Mouse (Mus musculus): ENCODE measurements around the gene Ypel4. TPM values are rescaled to one million over a fixed set of nuclear protein-coding genes. Genes with fewer than 3 reads are reported as not detected.
A peak's percentile ranks its signal among the peaks of the same experiment; 100 is the strongest.

Ypel4 gene
- polyA plus RNA-seq, 1 experiment from 2014 or later = 11.2 TPM

DNA sequence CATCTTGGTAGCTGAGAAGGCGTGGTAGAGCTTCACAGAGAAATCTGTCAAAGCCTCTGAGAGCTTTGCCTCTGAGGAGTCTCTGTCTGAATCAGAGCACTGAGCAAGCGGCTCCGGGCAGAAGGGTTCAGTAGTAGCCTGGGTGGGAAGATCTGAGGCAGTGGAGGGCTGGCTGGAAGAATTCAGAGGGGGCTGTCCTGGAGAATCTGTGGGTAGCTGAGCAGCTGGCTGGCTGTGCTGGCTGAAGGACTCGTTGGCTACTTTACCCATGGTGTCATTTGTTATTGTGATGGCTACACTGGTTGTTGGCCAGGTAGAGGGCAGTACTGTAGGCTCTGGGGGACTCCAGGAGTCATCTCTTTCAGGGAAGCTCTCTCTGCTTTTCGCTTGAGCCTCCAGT, 39.3 kb downstream of the Ypel4 start:
- Histone ChIP-seq H3K4me3 (no peak overlapping the region), H3K36me3 (no peaks in the 10 kb centered on the region), H3K27ac (no peak overlapping the region), H3K9me3 (no peaks in the 10 kb centered on the region), H3K4me2 (replicated peaks) (no peak overlapping the region), H3K27me3 (no peaks in the 10 kb centered on the region), H3K4me1 (peaks cover 9% of the 10 kb centered on the region), H3K9ac (no peak overlapping the region)
- 74% methylated on average over 5 of the region's 5 CpGs for WGBS
- ATAC-seq (ENCODE audit: low FRiP score, low read depth) = no peak

DNA sequence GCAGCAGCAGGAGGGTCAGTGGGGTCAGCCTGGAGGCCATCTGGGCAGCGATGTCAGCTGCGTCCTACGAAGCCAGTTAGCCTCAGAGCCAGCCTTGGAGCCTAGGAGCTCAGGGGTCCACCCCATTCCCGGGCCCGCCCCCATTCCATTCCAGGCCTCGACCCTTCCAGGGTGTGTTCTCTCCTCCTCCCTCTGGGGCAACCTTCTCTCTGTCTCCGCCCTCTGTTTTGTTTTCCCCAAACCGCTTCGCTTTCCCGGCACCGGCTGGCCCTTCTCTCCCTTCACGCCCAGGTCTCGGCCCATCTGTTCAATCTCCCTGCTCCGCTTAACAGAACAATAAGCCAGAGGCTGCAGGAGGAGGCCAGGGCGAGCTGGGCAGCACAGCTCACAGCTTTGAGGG, 40.9 kb downstream of the Ypel4 start:
- H3K27ac ChIP-seq = 0 out of 2 replicates have a peak overlapping the region, but pooled peaks have one; percentile 22
- no peaks in the 10 kb centered on the region for H3K36me3 ChIP-seq
- ATAC-seq (ENCODE audit: low FRiP score, low read depth) = peak; percentile 91

DNA sequence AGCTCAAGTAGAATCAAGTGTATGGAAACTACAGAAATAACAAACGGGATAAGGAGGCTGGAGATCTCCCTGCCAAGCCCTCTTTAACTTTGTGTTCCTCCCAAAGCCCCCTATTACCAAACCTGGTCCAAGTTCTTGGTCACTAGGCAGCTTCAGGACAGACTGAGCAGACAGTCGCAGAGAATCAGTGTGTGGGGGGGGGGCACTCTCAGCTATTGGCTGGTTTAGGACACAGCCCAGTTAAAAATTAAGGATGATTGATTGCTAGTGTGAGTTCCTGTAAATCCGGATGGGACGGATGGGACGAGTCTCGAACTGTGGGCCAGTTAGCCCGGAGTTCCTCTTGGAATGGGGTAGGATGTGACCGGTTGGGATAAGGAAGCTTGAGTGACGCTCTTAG, 41.4 kb downstream of the Ypel4 start, which contains the start of gene Serping1:
TSS of gene Serping1 (minus strand) at position 204 of the 400 bp plus-strand sequence.
- Histone ChIP-seq H3K4me3 (peak within 1 kb of the TSS; percentile 40), H3K9ac (peak within 1 kb of the TSS; percentile 66), H3K36me3 (no peaks in the 10 kb centered on the region), H3K27ac (0 out of 2 replicates have a peak within 1 kb of the TSS, but pooled peaks have one; percentile 22), H3K4me2 (replicated peaks) (peak within 1 kb of the TSS; percentile 70), H3K27me3 (no peaks in the 10 kb centered on the region), H3K9me3 (no peaks in the 10 kb centered on the region), H3K4me1 (peaks cover 9% of the 10 kb centered on the region)
- ATAC-seq (ENCODE audit: low FRiP score, low read depth) = 0 out of 2 replicates have a peak, but pooled peaks have one; percentile 54
- 72% methylated on average over 9 of the region's 9 CpGs for WGBS

More for the DNA sequence above, 40.9 kb downstream of the Ypel4 start:
- H3K4me3 ChIP-seq = peak overlapping the region; percentile 40
- under 1% methylated on average over 15 of the region's 15 CpGs for WGBS
- H3K4me2 ChIP-seq (replicated peaks) = peak overlapping the region; percentile 70
- no peaks in the 10 kb centered on the region for H3K27me3 ChIP-seq
- peaks cover 9% of the 10 kb centered on the region for H3K4me1 ChIP-seq
- H3K9ac ChIP-seq = peak overlapping the region; percentile 66
- no peaks in the 10 kb centered on the region for H3K9me3 ChIP-seq

DNA sequence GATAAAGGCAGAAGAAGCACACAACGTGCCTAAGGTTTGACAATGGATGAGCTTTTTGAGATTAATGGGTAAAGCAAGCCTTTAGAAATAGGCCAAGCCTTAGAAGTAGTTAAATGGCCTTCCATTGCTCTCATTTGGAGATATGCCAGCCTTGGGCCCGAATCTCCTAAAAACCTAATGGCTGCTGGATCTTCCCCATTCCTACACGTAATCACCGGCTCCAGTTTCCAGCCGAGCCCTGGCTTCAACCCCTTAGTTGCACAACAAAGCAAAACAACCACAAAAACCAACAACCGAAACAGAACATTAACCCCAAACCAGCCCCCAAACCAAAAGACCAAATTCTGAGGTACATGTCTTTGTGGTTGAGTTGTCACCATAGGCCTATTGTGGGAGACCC, 41.8 kb downstream of the Ypel4 start:
- Histone ChIP-seq H3K4me1 (peaks cover 9% of the 10 kb centered on the region), H3K9me3 (no peaks in the 10 kb centered on the region), H3K4me3 (no peak overlapping the region), H3K36me3 (no peaks in the 10 kb centered on the region), H3K27me3 (no peaks in the 10 kb centered on the region), H3K9ac (no peak overlapping the region), H3K4me2 (replicated peaks) (no peak overlapping the region), H3K27ac (no peak overlapping the region)
- no peak for ATAC-seq (ENCODE audit: low FRiP score, low read depth)
- WGBS = 87% methylated on average over 6 of the region's 6 CpGs

DNA sequence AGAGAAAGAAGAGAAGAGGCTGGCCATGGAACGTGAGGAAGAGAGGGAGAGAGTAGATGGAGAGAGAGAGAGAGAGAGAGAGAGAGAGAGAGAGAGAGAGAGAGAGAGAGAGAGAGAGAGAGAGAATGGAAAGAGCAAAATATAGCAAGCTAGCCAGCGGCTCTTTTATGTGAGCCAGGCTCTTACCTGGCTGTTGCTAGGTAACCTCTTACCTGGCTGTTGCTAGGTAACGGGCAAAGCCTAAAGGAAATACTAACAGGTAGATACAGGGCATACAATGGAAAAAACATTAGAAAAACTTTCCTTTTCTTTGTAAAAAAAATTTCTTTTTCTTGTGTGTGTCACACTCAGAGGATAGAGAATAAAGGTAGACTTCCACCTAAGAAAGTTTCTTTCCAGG, 43.8 kb downstream of the Ypel4 start:
- Histone ChIP-seq H3K4me1 (peaks cover 9% of the 10 kb centered on the region), H3K4me3 (no peak overlapping the region), H3K27ac (no peak overlapping the region), H3K4me2 (replicated peaks) (no peak overlapping the region), H3K36me3 (no peaks in the 10 kb centered on the region), H3K9me3 (no peaks in the 10 kb centered on the region), H3K9ac (no peak overlapping the region), H3K27me3 (no peaks in the 10 kb centered on the region)
- ATAC-seq (ENCODE audit: low FRiP score, low read depth) = no peak
- WGBS = 62% methylated on average over 3 of the region's 3 CpGs

DNA sequence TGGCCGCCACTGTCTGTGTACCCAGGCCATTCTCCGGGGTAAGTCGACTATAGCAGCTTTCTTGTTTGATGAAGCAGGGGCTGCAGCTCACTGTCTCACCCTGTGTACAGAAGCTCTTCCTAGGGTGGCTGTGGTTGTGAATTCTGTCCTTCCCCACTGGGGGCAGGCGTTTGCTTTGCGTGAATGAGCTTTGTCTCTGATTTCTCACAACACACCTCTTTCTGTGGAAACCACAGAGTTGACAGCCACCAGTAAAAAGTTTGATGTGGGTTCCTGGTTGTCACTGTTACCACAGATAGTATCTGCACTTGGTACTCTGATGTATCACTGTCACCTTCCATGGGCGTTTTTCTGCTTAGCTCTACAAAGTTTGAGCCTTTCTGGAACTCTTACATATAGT, 45.4 kb downstream of the Ypel4 start:
- no peak for ATAC-seq (ENCODE audit: low FRiP score, low read depth)
- Histone ChIP-seq H3K4me2 (replicated peaks) (no peak overlapping the region), H3K4me1 (peaks cover 7% of the 10 kb centered on the region), H3K36me3 (no peaks in the 10 kb centered on the region), H3K4me3 (no peak overlapping the region), H3K27ac (no peak overlapping the region), H3K9ac (no peak overlapping the region), H3K27me3 (no peaks in the 10 kb centered on the region), H3K9me3 (no peaks in the 10 kb centered on the region)
- 58% methylated on average over 6 of the region's 6 CpGs for WGBS

DNA sequence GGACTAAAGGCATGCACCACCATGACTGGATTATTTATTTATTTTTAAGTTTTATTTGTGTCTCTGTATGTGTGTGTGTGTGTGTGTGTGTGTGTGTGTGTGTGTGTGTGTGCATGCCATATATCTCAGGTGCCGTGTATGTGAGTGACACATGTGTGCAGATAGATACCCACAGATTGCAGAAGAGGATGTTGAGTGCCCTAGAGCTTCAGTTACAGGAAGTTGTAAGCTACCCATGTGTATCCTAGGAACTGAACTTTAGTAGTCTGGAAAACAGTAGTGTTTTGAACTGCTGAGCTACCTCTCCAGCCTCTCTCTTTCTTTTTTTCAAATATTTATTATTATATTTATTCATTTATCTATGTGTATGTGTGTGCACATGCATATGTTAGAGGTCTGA, 49.5 kb downstream of the Ypel4 start:
- no peak overlapping the region for H3K9ac ChIP-seq
- no peaks in the 10 kb centered on the region for H3K9me3 ChIP-seq
- no peak for ATAC-seq (ENCODE audit: low FRiP score, low read depth)
- no peaks in the 10 kb centered on the region for H3K27me3 ChIP-seq
- no peaks in the 10 kb centered on the region for H3K36me3 ChIP-seq
- 58% methylated on average over 1 of the region's 1 CpGs for WGBS
- H3K4me1 ChIP-seq = no peaks in the 10 kb centered on the region
- no peak overlapping the region for H3K27ac ChIP-seq
- no peak overlapping the region for H3K4me2 ChIP-seq (replicated peaks)
- H3K4me3 ChIP-seq = no peak overlapping the region

DNA sequence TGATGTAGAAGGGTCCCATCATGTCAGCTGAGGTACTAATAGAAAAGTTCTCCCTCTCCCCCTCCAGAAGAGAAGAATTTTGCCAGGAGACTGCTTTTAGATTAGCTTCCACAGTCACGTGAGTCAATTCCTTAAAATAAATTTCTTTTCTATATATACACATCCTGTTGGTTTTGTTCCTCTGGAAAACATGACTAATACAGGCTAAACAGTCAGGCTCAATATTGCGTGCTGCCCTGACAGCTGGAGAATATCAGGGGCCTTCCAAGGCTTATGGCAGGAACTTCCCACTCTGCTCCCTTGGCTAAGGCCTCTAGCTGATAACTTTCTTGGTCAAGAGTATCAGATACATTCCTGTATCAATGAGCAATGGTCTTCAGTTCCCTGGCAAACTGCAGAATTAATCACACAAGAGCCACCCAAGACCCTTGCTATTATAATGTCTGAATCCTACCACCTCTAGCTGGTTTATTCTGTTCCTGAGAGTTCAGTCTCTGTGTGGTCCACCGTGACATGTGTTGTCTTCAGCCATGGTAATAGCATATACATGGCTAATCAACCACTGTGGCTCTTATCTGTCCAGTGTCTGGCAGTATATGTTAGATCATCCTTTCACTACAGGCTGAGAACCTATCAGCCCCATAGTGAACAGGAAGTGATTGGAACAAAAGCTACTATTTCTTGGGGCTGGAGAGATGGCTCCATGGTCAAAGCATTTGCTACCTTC, 50.1 kb downstream of the Ypel4 start:
- WGBS = 74% methylated on average over 3 of the region's 3 CpGs

More for the DNA sequence above, 50.1 kb downstream of the Ypel4 start:
- H3K4me2 ChIP-seq (replicated peaks) = no peak overlapping the region
- H3K9me3 ChIP-seq = no peaks in the 10 kb centered on the region
- ATAC-seq (ENCODE audit: low FRiP score, low read depth) = no peak
- no peak overlapping the region for H3K27ac ChIP-seq
- H3K9ac ChIP-seq = no peak overlapping the region
- no peaks in the 10 kb centered on the region for H3K4me1 ChIP-seq
- no peaks in the 10 kb centered on the region for H3K36me3 ChIP-seq
- H3K27me3 ChIP-seq = no peaks in the 10 kb centered on the region
- H3K4me3 ChIP-seq = no peak overlapping the region

MicroRNAs within 50 kb of the gene (microRNA counts, 519-probe panel; counts per million panel counts)
- microRNA mmu-miR-130a = 5,812 counts per million, percentile 99 among the panel's probes with 10 or more counts

Small RNA genes within 50 kb of the gene (microRNA-seq; reads per million reads assigned to microRNA genes)
- 34,911 reads per million, percentile 98 among the genes with 10 or more reads in this experiment for gene Mir130a

Other genes with a start within 250 kb of the Ypel4 start
- 42.7 and 45.7 TPM in 2 replicates for gene Ctnnd1, start 83.3 kb upstream of the Ypel4 start, polyA plus RNA-seq (2015; fragmentation: Nextera tagmentation; extraction: Ambion mirVana)
- 0.22 and 0.45 TPM in 2 replicates for gene Btbd18, start 75.0 kb upstream of the Ypel4 start, polyA plus RNA-seq (2015; fragmentation: Nextera tagmentation; extraction: Ambion mirVana)
- 310 and 320 TPM in 2 replicates for gene Selenoh, start 63.3 kb upstream of the Ypel4 start, polyA plus RNA-seq (2015; fragmentation: Nextera tagmentation; extraction: Ambion mirVana)
- gene Gm28635, start 56.0 kb upstream of the Ypel4 start, polyA plus RNA-seq (2015; fragmentation: Nextera tagmentation; extraction: Ambion mirVana) = not detected in 2 replicates
- 32.2 and 34.5 TPM in 2 replicates for gene Med19, start 55.7 kb upstream of the Ypel4 start, polyA plus RNA-seq (2015; fragmentation: Nextera tagmentation; extraction: Ambion mirVana)
- gene Tmx2, start 54.9 kb upstream of the Ypel4 start, polyA plus RNA-seq (2015; fragmentation: Nextera tagmentation; extraction: Ambion mirVana) = 111 and 113 TPM in 2 replicates
- 25.6 and 27.8 TPM in 2 replicates for gene Zdhhc5, start 18.9 kb upstream of the Ypel4 start, polyA plus RNA-seq (2015; fragmentation: Nextera tagmentation; extraction: Ambion mirVana)
- 39.7 and 41.0 TPM in 2 replicates for gene Clp1, start 6.7 kb upstream of the Ypel4 start, polyA plus RNA-seq (2015; fragmentation: Nextera tagmentation; extraction: Ambion mirVana)
- 11.4 and 12.9 TPM in 2 replicates for gene Gm19426, start 9.6 kb downstream of the Ypel4 start, polyA plus RNA-seq (2015; fragmentation: Nextera tagmentation; extraction: Ambion mirVana)
- gene Serping1, start 41.4 kb downstream of the Ypel4 start, polyA plus RNA-seq (2015; fragmentation: Nextera tagmentation; extraction: Ambion mirVana) = 25.4 and 30.1 TPM in 2 replicates
- 31.8 and 32.9 TPM in 2 replicates for gene Ube2l6, start 64.8 kb downstream of the Ypel4 start, polyA plus RNA-seq (2015; fragmentation: Nextera tagmentation; extraction: Ambion mirVana)
- gene Smtnl1, start 88.6 kb downstream of the Ypel4 start, polyA plus RNA-seq (2015; fragmentation: Nextera tagmentation; extraction: Ambion mirVana) = 0.14 and 0.27 TPM in 2 replicates
- 47.8 and 51.3 TPM in 2 replicates for gene Timm10, start 92.9 kb downstream of the Ypel4 start, polyA plus RNA-seq (2015; fragmentation: Nextera tagmentation; extraction: Ambion mirVana)
- gene Slc43a1, start 104.8 kb downstream of the Ypel4 start, polyA plus RNA-seq (2015; fragmentation: Nextera tagmentation; extraction: Ambion mirVana) = 16.8 and 18.9 TPM in 2 replicates
- 0.65 and 1.1 TPM in 2 replicates for gene Rtn4rl2, start 152.7 kb downstream of the Ypel4 start, polyA plus RNA-seq (2015; fragmentation: Nextera tagmentation; extraction: Ambion mirVana)
- 32.8 and 37.4 TPM in 2 replicates for gene Slc43a3, start 202.5 kb downstream of the Ypel4 start, polyA plus RNA-seq (2015; fragmentation: Nextera tagmentation; extraction: Ambion mirVana)
- gene Prg2, start 246.4 kb downstream of the Ypel4 start, polyA plus RNA-seq (2015; fragmentation: Nextera tagmentation; extraction: Ambion mirVana) = 0.23 and 0.65 TPM in 2 replicates

All from limb, embryonic 13.5 days (tissue).